Mouse (Mus musculus): ENCODE data around the gene Rai1.

The Rai1 gene

GRCm38 (mm10) chr11:60127863-60128512, 23.2 kb downstream of the Rai1 start:
- DNase-seq (ENCODE audit: low read depth, low spot score) = peak; percentile 69

GRCm38 (mm10) chr11:60130516-60130915, 25.7 kb downstream of the Rai1 start:
- no peak for DNase-seq (ENCODE audit: low read depth, low spot score)

GRCm38 (mm10) chr11:60132061-60132460, 27.2 kb downstream of the Rai1 start:
- no peak for DNase-seq (ENCODE audit: low read depth, low spot score)

GRCm38 (mm10) chr11:60136491-60136890, 31.7 kb downstream of the Rai1 start:
- DNase-seq (ENCODE audit: low read depth, low spot score) = no peak

GRCm38 (mm10) chr11:60137170-60137569, 32.4 kb downstream of the Rai1 start:
- no peak for DNase-seq (ENCODE audit: low read depth, low spot score)

GRCm38 (mm10) chr11:60139141-60139733, 34.4 kb downstream of the Rai1 start:
- no peak for DNase-seq (ENCODE audit: low read depth, low spot score)

GRCm38 (mm10) chr11:60139734-60140371, 35.0 kb downstream of the Rai1 start:
- DNase-seq (ENCODE audit: low read depth, low spot score) = peak; percentile 94

- DNase-seq (ENCODE audit: low read depth, low spot score) = peak; percentile 51
Measured at GRCm38 (mm10) chr11:60140586-60141284, 35.9 kb downstream of the Rai1 start.

GRCm38 (mm10) chr11:60141285-60141608, 36.4 kb downstream of the Rai1 start:
- no peak for DNase-seq (ENCODE audit: low read depth, low spot score)

GRCm38 (mm10) chr11:60143086-60143485, 38.3 kb downstream of the Rai1 start:
- no peak for DNase-seq (ENCODE audit: low read depth, low spot score)

GRCm38 (mm10) chr11:60146170-60146569, 41.4 kb downstream of the Rai1 start:
- DNase-seq (ENCODE audit: low read depth, low spot score) = no peak

GRCm38 (mm10) chr11:60148591-60148990, 43.8 kb downstream of the Rai1 start:
- DNase-seq (ENCODE audit: low read depth, low spot score) = no peak

- no peak for DNase-seq (ENCODE audit: low read depth, low spot score)
Measured at GRCm38 (mm10) chr11:60149086-60149485, 44.3 kb downstream of the Rai1 start.

GRCm38 (mm10) chr11:60150677-60151076, 45.9 kb downstream of the Rai1 start:
- DNase-seq (ENCODE audit: low read depth, low spot score) = no peak

GRCm38 (mm10) chr11:60152339-60152738, 47.5 kb downstream of the Rai1 start:
- DNase-seq (ENCODE audit: low read depth, low spot score) = no peak

- no peak for DNase-seq (ENCODE audit: low read depth, low spot score)
Measured at GRCm38 (mm10) chr11:60153936-60154335, 49.1 kb downstream of the Rai1 start.

GRCm38 (mm10) chr11:60155690-60156089, 50.9 kb downstream of the Rai1 start:
- no peak for DNase-seq (ENCODE audit: low read depth, low spot score)

GRCm38 (mm10) chr11:60158271-60158670, 53.5 kb downstream of the Rai1 start:
- DNase-seq (ENCODE audit: low read depth, low spot score) = no peak

GRCm38 (mm10) chr11:60159955-60160354, 55.1 kb downstream of the Rai1 start:
- no peak for DNase-seq (ENCODE audit: low read depth, low spot score)

GRCm38 (mm10) chr11:60160454-60161114, 55.8 kb downstream of the Rai1 start:
- DNase-seq (ENCODE audit: low read depth, low spot score) = no peak

- no peak for DNase-seq (ENCODE audit: low read depth, low spot score)
Measured at GRCm38 (mm10) chr11:60161146-60161874, 56.5 kb downstream of the Rai1 start.

Data from mesoderm, embryonic 11.5 days (tissue).